Mouse (Mus musculus) forebrain, embryonic 14.5 days (tissue): ENCODE measurements around the gene Serp2. TPM values are rescaled to one million over a fixed set of nuclear protein-coding genes. Genes with fewer than 3 reads are reported as not detected.

Experiments
- ATAC-seq: fragments of 200-750 bp; cut with Nextera tagmentation; 2 replicates; pipeline ENCODE4 v1.8.0; 2017; ENCODE audit warnings: mild to moderate bottlenecking, moderate library complexity
- DNase-seq: peaks from one replicate; pipeline ENCODE4 v3.0.0-alpha.2; 2015; ENCODE audit warnings: low spot score
- H3K27ac ChIP-seq: fragments of 300-500 bp; sonication (generic); 2 replicates; pipeline ENCODE4 v1.5.1; 2014; ENCODE audit warnings: low read depth, mild to moderate bottlenecking, control low read depth, low read length, moderate library complexity
- H3K27me3 ChIP-seq: fragments of 300-500 bp; sonication (generic); replicated peaks from 2 replicates; pipeline ENCODE4 v1.6.1; 2014; ENCODE audit warnings: low read length, control low read depth, mixed read lengths; ENCODE audit not compliant: control insufficient read depth, insufficient read depth
- H3K36me3 ChIP-seq: fragments of 300-500 bp; sonication (generic); 2 replicates; pipeline ENCODE4 v1.6.1; 2014; ENCODE audit warnings: low read length, control low read depth; ENCODE audit not compliant: control insufficient read depth, insufficient read depth
- H3K4me1 ChIP-seq: fragments of 300-500 bp; sonication (generic); 2 replicates; pipeline ENCODE4 v1.6.1; 2014; ENCODE audit warnings: antibody characterized with exemption, low read length, control low read depth; ENCODE audit not compliant: control insufficient read depth, insufficient read depth
- H3K4me2 ChIP-seq: fragments of 300-500 bp; sonication (generic); 2 replicates; pipeline ENCODE4 v1.6.1; 2014; ENCODE audit warnings: mild to moderate bottlenecking, control low read depth, low read length
- H3K4me3 ChIP-seq: fragments of 300-500 bp; sonication (generic); 2 replicates; pipeline ENCODE4 v1.5.1; 2014; ENCODE audit warnings: low read depth, low read length, control low read depth
- H3K9ac ChIP-seq: fragments of 300-500 bp; sonication (generic); 2 replicates; pipeline ENCODE4 v1.6.1; 2014; ENCODE audit warnings: mild to moderate bottlenecking, low read length, control low read depth, moderate library complexity
- H3K9me3 ChIP-seq: fragments of 300-500 bp; sonication (generic); replicated peaks from 2 replicates; pipeline ENCODE4 v1.6.1; 2016; ENCODE audit warnings: low read length, control low read depth, mixed read lengths; ENCODE audit not compliant: control insufficient read depth
- WGBS: fragments of 180-500 bp; shearing (Covaris S2); extraction: QIAGEN DNeasy Blood & Tissue Kit; methylation state at CpG from one replicate; pipeline ENCODE4 v1.1.7; 2014; 5-methylcytosine and 5-hydroxymethylcytosine counted together
- polyA plus RNA-seq: library from polyadenylated mRNA; unstranded; fragments of >200 nt; fragmentation: Nextera tagmentation; extraction: Ambion mirVana; gene quantifications from 2 replicates; pipeline ENCODE4 v1.2.1, GENCODE M21; 2014

Serp2 gene
- polyA plus RNA-seq, 1 experiment from 2014 or later, result 147 TPM

DNA sequence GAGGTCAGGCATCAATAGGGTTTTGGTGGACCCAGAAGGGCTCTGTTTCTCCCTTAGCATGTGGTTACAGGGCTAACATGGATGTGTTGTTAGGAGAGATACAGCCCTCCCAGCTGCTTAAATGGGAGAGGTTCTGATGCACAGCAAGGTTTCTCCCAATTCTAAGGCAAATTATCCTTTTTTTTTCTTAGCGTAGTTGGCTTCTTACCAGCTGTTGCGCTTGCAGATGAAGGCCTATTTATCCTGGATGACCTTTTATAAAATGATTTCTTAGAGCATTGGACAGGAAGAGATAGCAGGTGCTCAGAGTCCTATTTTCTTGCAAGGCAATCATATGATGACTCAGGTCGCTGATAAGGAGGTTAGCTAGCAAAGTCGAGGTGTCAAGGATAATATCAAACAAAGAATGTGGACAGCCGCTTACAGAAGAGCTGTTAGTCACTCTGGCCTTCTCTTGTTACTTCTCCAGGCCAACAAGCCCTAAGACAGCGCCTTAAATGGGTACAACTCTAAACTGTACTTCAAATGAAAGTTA is 37.7 kb upstream of the Serp2 start:
- H3K4me3 ChIP-seq, result no peak overlapping the region
- H3K9me3 ChIP-seq, result no peaks in the 10 kb centered on the region
- no peak for DNase-seq
- no peak overlapping the region for H3K4me2 ChIP-seq
- 88% methylated on average over 6 of the region's 6 CpGs for WGBS
- H3K36me3 ChIP-seq, result no peaks in the 10 kb centered on the region
- H3K4me1 ChIP-seq, result peaks cover 12% of the 10 kb centered on the region
- no peak overlapping the region for H3K27ac ChIP-seq
- H3K9ac ChIP-seq, result no peak overlapping the region
- no peak for ATAC-seq
- no peaks in the 10 kb centered on the region for H3K27me3 ChIP-seq

DNA sequence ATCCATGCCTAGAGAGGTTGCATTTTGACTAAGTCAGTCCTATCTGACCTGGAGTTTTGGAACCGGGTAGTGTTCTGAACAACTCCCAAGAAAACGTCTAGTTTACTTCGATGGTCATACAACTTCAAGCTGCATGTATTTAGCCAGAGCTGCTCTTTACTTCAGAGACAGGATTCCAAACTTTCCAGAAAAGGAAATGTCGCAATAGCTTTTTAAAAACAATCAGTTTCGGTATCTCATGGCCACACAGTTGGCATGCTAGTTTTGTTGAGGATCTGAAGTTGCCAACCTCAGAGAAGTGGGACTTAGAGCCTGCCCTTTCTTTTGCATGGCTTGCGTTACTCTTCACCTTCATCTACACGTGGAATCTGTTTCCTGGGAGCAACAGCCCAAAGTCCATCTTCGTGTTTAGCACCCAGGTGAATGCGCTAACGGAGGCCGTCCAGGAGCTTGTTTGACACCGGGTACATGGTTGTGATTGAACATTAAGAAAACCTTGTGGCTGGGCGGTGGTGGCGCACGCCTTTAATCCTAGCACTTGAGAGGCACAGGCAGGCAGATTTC is 37.0 kb upstream of the Serp2 start:
- 92% methylated on average over 15 of the region's 15 CpGs for WGBS
- no peak overlapping the region for H3K9ac ChIP-seq
- no peaks in the 10 kb centered on the region for H3K27me3 ChIP-seq
- no peak for ATAC-seq
- no peak overlapping the region for H3K4me3 ChIP-seq
- no peak overlapping the region for H3K27ac ChIP-seq
- no peak overlapping the region for H3K4me2 ChIP-seq
- peaks cover 6% of the 10 kb centered on the region for H3K4me1 ChIP-seq
- DNase-seq, result no peak
- H3K9me3 ChIP-seq, result no peaks in the 10 kb centered on the region
- no peaks in the 10 kb centered on the region for H3K36me3 ChIP-seq

DNA sequence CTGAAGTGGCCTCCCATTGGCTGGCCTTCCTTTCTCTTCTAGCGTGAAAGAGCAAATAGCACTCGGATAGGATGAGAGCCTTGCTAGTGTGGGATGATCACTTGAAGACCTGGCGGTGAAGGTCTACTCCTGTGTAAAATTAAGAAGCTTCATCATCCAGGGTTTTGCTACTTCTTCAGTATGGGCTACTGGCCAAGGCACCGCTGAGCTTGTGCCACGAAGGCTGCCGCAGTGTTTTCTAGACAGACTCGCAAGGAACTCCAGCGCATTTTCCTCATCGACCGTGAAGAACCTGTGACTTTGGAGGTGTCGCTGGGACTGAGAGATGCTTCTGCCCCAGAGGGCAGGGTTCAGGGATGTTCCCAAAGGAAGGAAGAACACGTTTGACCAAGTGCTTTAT is 36.0 kb upstream of the Serp2 start:
- H3K27me3 ChIP-seq, result no peaks in the 10 kb centered on the region
- WGBS, result 92% methylated on average over 12 of the region's 12 CpGs
- H3K36me3 ChIP-seq, result no peaks in the 10 kb centered on the region
- no peak overlapping the region for H3K4me2 ChIP-seq
- no peak for ATAC-seq
- no peak overlapping the region for H3K27ac ChIP-seq
- no peak overlapping the region for H3K9ac ChIP-seq
- no peaks in the 10 kb centered on the region for H3K9me3 ChIP-seq
- DNase-seq, result no peak
- H3K4me3 ChIP-seq, result no peak overlapping the region
- no peaks in the 10 kb centered on the region for H3K4me1 ChIP-seq

DNA sequence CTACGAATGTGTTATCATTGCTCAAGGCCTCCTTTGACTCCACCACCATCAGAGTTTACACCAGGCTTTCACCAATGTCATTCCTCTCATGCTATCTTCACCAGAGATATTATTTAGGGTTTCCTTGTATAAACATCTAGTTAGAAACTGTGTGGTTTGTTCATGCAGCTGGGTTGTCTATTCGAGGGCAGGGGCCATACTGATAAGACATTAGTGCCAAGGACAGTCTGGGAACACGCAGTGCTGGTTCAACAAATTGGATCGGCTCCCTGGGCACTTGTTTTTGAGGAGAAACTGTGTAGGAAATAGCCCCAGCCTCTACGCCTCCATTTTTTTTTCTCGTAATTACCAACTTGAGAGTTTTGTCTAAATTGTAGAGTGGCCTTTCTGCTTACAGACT is 35.4 kb upstream of the Serp2 start:
- ATAC-seq (no peak), DNase-seq (no peak)
- Histone ChIP-seq H3K4me2 (no peak overlapping the region), H3K4me1 (no peaks in the 10 kb centered on the region), H3K9ac (no peak overlapping the region), H3K36me3 (no peaks in the 10 kb centered on the region), H3K27me3 (no peaks in the 10 kb centered on the region), H3K9me3 (no peaks in the 10 kb centered on the region), H3K4me3 (no peak overlapping the region), H3K27ac (no peak overlapping the region)
- 92% methylated on average over 6 of the region's 6 CpGs for WGBS

DNA sequence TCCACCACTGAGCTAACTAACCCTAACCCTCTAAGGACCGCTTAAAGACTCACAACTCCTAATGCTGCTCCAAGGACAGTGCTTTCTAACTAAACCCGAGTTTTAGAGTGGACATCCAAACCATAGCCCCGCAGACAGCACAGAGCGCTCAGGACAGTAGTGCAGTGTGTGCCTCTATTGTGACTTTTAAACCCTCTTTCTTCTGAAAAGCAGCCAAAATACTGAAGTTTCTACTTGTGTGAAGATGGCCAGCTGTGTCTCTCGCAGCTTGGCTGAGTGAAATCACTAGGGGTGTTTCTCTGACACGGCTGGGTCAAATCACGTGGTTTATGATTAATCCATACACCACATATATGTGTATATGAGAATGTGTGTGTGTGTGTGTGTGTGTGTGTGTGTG is 33.4 kb upstream of the Serp2 start:
- H3K36me3 ChIP-seq, result no peaks in the 10 kb centered on the region

DNA sequence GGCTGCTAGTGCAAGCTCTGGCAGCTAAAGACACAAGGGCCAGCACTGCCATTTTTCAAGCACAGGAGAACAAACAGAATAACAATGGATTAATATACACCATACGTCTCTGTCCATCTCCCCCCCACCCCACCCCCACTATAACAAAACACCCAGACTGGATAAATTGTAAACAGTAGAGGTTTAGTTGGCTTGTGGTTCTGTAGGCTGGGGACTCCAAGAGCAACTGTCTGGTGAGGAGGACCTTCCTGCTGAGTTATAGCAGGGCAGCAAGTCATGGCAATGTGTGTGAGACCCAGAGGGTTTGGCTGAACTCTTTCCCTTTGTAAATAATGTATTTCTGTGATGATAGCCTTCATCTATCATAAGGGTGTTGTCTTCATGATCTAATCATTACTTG is 33.0 kb upstream of the Serp2 start:
- DNase-seq, result no peak
- 79% methylated on average over 1 of the region's 1 CpGs for WGBS
- ATAC-seq, result no peak
- no peaks in the 10 kb centered on the region for H3K27me3 ChIP-seq
- H3K36me3 ChIP-seq, result no peaks in the 10 kb centered on the region
- H3K4me1 ChIP-seq, result no peaks in the 10 kb centered on the region
- no peak overlapping the region for H3K9ac ChIP-seq
- H3K27ac ChIP-seq, result no peak overlapping the region
- no peaks in the 10 kb centered on the region for H3K9me3 ChIP-seq
- H3K4me2 ChIP-seq, result no peak overlapping the region
- H3K4me3 ChIP-seq, result no peak overlapping the region

More for the DNA sequence above, 33.4 kb upstream of the Serp2 start:
- WGBS, result 84% methylated on average over 7 of the region's 7 CpGs
- H3K4me3 ChIP-seq, result no peak overlapping the region
- H3K4me2 ChIP-seq, result no peak overlapping the region
- ATAC-seq (no peak), DNase-seq (no peak)
- H3K4me1 ChIP-seq, result no peaks in the 10 kb centered on the region
- H3K27ac ChIP-seq, result no peak overlapping the region
- no peaks in the 10 kb centered on the region for H3K9me3 ChIP-seq
- H3K9ac ChIP-seq, result no peak overlapping the region
- H3K27me3 ChIP-seq, result no peaks in the 10 kb centered on the region

DNA sequence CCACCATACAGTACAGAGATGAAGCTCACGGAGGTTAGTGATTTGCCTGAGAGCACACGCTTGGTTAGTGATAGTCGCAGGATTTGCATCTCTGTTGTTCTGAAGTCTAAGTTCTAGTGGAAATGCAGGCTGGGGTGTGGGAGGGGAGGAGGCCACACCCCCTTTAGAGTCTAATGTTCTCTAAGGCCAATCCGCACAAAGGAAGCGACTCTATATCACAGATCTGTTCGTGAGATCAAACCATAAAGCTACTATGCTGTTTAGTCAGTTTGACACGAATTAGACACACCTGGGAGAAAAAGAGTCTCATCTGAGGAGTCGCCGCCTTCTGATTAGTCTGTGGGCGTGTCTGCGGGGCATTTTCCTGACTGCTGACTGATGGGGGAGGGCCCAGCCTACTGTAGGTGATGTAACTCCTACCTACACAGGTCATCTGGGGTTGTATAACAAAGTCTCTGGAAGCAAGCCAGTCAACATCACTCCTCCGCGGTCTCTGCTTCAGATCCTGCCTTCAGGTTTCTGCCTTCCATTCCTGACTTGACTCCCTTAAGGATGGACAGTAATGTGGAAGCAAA is 29.2 kb upstream of the Serp2 start:
- no peak overlapping the region for H3K4me3 ChIP-seq
- H3K9ac ChIP-seq, result no peak overlapping the region
- H3K4me2 ChIP-seq, result no peak overlapping the region
- H3K4me1 ChIP-seq, result no peaks in the 10 kb centered on the region
- DNase-seq (no peak), ATAC-seq (no peak)
- H3K9me3 ChIP-seq, result no peaks in the 10 kb centered on the region
- WGBS, result 47% methylated on average over 13 of the region's 13 CpGs
- no peak overlapping the region for H3K27ac ChIP-seq
- H3K36me3 ChIP-seq, result no peaks in the 10 kb centered on the region
- no peaks in the 10 kb centered on the region for H3K27me3 ChIP-seq

DNA sequence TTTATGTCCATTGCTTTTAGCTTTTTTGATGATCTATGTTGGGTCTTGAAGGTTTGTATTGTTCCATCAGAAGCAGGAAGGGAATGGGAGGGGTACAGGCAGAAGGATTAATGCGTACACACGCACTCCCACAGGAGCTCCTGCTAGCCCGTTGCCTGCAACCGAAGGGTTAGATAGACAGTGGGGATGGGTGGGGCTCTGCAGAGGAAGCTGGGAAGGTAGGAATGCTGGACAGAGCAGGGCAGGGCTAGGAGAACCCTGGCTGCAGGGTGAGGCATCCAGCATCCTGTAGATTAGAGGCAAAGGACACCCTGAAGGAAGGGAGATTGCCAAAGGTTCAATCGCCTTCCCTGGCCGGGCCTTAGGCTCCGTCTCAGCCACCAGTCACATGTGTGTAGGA is 27.3 kb upstream of the Serp2 start:
- Histone ChIP-seq H3K9me3 (no peaks in the 10 kb centered on the region), H3K9ac (no peak overlapping the region), H3K36me3 (no peaks in the 10 kb centered on the region), H3K27ac (no peak overlapping the region), H3K4me1 (no peaks in the 10 kb centered on the region), H3K27me3 (no peaks in the 10 kb centered on the region), H3K4me2 (no peak overlapping the region), H3K4me3 (no peak overlapping the region)
- no peak for ATAC-seq
- WGBS, result 92% methylated on average over 7 of the region's 7 CpGs
- DNase-seq, result no peak
